Mouse (Mus musculus) v-Abl transformed pro-B cells (cell line): ENCODE data around the gene Fgd2.

Source experiments
- in situ Hi-C, 2 experiments: fragments of 400-800 bp; cut with MboI; formaldehyde crosslinking; loops; one replicate each; pipeline ENCODE4 v1.15.1; 2025; ENCODE audit not compliant: unreplicated experiment in 2 of 2

Gene Fgd2

GRCm38 (mm10) chr17:29358928-29359327 lies 1.8 kb upstream of the Fgd2 start:
- in situ Hi-C loops, result loop anchor here (25.0 kb wide), 2 partner anchors 322 to 672 kb away; partner anchors contain the start of genes Mapk14 (in 1 of the 2), Slc26a8 (in 1 of the 2) and Srsf3 (in 1 of the 2)

- in situ Hi-C loops, result loop anchor here (10.0 to 25.0 kb wide), 3 partner anchors 325 to 675 kb away; partner anchors contain the start of genes Srsf3 (in 2 of the 2), Mapk14 (in 1 of the 2) and Slc26a8 (in 1 of the 2)
Measured at GRCm38 (mm10) chr17:29361982-29362691, 1.4 kb downstream of the Fgd2 start.

- in situ Hi-C loops, result loop anchor here (10.0 to 25.0 kb wide), 3 partner anchors 326 to 676 kb away; partner anchors contain the start of genes Srsf3 (in 2 of the 2), Mapk14 (in 1 of the 2) and Slc26a8 (in 1 of the 2)
Measured at GRCm38 (mm10) chr17:29363109-29363508, 2.4 kb downstream of the Fgd2 start.

GRCm38 (mm10) chr17:29365105-29365621 lies 4.4 kb downstream of the Fgd2 start:
- in situ Hi-C loops, result loop anchor here (5.0 to 25.0 kb wide), 6 partner anchors 63 to 678 kb away; partner anchors contain the start of genes Ppil1 (in 2 of the 2), Srsf3 (in 2 of the 2), Mapk14 (in 1 of the 2) and Slc26a8 (in 1 of the 2)

GRCm38 (mm10) chr17:29368726-29369125 lies 8.0 kb downstream of the Fgd2 start:
- in situ Hi-C loops, result loop anchor here (5.0 to 25.0 kb wide), 6 partner anchors 66 to 681 kb away; partner anchors contain the start of genes Ppil1 (in 2 of the 2), Srsf3 (in 2 of the 2), Mapk14 (in 1 of the 2) and Slc26a8 (in 1 of the 2)

- in situ Hi-C loops, result loop anchor here (5.0 to 25.0 kb wide), 3 partner anchors 194 to 684 kb away; partner anchors contain the start of genes Mapk14 (in 1 of the 2), Slc26a8 (in 1 of the 2) and Srsf3 (in 1 of the 2)
Measured at GRCm38 (mm10) chr17:29370984-29371723, 10.4 kb downstream of the Fgd2 start.

GRCm38 (mm10) chr17:29375871-29376270 lies 15.2 kb downstream of the Fgd2 start:
- in situ Hi-C loops, result no loop called here

- in situ Hi-C loops, result no loop called here
Measured at GRCm38 (mm10) chr17:29378056-29378455, 17.3 kb downstream of the Fgd2 start.

- in situ Hi-C loops, result loop anchor here (5.0 to 10.0 kb wide), 2 partner anchors 132 to 505 kb away; no protein-coding TSS in a partner anchor
Measured at GRCm38 (mm10) chr17:29380241-29380640, 19.5 kb downstream of the Fgd2 start.

- in situ Hi-C loops, result loop anchor here (5.0 to 10.0 kb wide), 2 partner anchors 131 to 503 kb away; no protein-coding TSS in a partner anchor
Measured at GRCm38 (mm10) chr17:29381472-29381871, 20.8 kb downstream of the Fgd2 start.

GRCm38 (mm10) chr17:29382417-29382816 lies 21.7 kb downstream of the Fgd2 start:
- in situ Hi-C loops, result loop anchor here (5.0 to 10.0 kb wide), 2 partner anchors 130 to 502 kb away; no protein-coding TSS in a partner anchor

GRCm38 (mm10) chr17:29383923-29384322 lies 23.2 kb downstream of the Fgd2 start:
- in situ Hi-C loops, result loop anchor here (5.0 to 10.0 kb wide), 2 partner anchors 128 to 501 kb away; no protein-coding TSS in a partner anchor

- in situ Hi-C loops, result loop anchor here (5.0 to 10.0 kb wide), 2 partner anchors 127 to 500 kb away; no protein-coding TSS in a partner anchor
Measured at GRCm38 (mm10) chr17:29384850-29385438, 24.2 kb downstream of the Fgd2 start.

- in situ Hi-C loops, result loop anchor here (10.0 kb wide), 1 partner anchor 499 kb away; no protein-coding TSS in a partner anchor
Measured at GRCm38 (mm10) chr17:29385746-29386145, 25.0 kb downstream of the Fgd2 start.

GRCm38 (mm10) chr17:29388978-29389377 lies 28.3 kb downstream of the Fgd2 start:
- in situ Hi-C loops, result loop anchor here (10.0 kb wide), 1 partner anchor 496 kb away; no protein-coding TSS in a partner anchor

- in situ Hi-C loops, result no loop called here
Measured at GRCm38 (mm10) chr17:29391280-29391679, 30.6 kb downstream of the Fgd2 start.

GRCm38 (mm10) chr17:29393335-29394089 lies 32.8 kb downstream of the Fgd2 start:
- in situ Hi-C loops, result no loop called here

GRCm38 (mm10) chr17:29394106-29394760 lies 33.5 kb downstream of the Fgd2 start:
- in situ Hi-C loops, result no loop called here
